Mouse (Mus musculus): Measurements from ENCODE around the gene Map3k3. TPM values are rescaled to one million over a fixed set of nuclear protein-coding genes. Genes with fewer than 3 reads are reported as not detected.

The Map3k3 gene
- polyA plus RNA-seq, 1 experiment from 2014 or later, result 35.0 TPM

DNA sequence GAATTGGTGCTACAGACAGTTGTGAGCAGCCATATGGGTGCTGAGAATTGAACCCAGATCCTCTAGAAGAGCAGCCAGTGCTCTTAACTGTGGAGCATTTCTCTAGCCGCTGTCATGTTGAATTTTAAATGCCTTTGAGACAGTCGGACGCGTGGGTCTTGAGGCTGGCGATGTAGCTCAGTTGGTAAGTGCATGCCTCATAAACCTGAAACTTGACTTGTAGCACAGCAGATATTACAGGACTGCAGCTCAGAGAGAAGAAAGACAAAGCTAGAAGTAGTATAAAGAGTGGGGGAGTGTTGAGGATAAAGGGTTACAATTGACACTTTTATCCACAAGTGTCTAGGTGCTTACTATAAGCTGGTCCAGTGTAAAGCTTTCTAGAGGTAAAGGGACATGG is 48.1 kb downstream of the Map3k3 start:
- no peak overlapping the region for H3K4me2 ChIP-seq
- no peaks in the 10 kb centered on the region for H3K9me3 ChIP-seq (replicated peaks)
- no peak overlapping the region for H3K4me3 ChIP-seq
- H3K9ac ChIP-seq, result no peak overlapping the region
- peaks cover 39% of the 10 kb centered on the region for H3K36me3 ChIP-seq
- 95% methylated on average over 5 of the region's 5 CpGs for WGBS
- H3K4me1 ChIP-seq (replicated peaks), result peaks cover 29% of the 10 kb centered on the region
- no peak for ATAC-seq (ENCODE audit: insufficient number of reproducible peaks, low FRiP score)
- no peak overlapping the region for H3K27ac ChIP-seq (ENCODE audit: poor library complexity, severe bottlenecking)
- H3K27me3 ChIP-seq (replicated peaks), result no peaks in the 10 kb centered on the region

DNA sequence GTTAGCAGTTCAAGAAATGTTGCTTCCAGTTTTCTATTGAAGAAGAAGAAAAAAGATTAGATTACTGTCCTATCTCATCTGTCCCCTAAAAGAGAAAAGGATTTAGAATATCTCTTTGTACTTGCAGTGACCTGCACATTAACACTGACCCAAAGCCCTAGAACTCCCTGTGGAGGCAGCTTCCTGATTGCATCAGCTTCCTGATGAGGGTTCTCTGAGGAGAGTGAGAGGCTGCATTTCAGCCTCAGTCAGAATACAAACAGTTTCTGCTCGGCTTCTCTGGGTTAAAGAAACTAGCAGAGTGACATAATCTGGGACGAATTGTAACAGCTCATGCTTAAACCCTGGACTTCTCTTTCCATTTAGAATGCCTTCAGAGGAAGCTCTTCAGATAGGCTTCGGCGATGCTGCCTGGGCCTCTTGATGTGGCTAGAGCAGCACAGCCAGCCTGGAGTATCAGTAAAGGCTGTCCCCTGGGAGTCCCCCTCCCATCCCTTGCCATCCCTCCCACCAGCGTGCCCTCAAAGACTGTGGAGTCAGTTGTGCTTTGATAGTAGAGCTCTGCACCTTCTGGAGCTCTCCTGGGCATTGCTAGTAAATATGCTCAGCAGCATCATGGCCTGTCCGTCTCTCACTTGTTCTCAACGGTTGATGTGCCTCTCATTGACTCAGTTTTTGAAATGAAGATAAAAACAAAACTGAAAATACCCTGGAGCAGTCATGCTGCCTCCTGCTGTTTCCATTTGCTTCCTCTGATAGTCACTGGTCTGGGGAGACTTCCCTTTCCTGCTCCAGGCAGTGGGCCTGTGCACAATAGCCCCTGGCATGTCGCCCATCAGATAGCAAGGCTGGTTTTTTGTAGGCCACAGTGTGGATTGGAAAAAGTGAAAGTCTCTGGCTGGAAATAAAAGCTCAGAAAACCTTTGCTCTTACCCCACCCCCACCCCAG is 50.4 kb downstream of the Map3k3 start:
- Histone ChIP-seq H3K4me3 (no peak overlapping the region), H3K36me3 (peaks cover 39% of the 10 kb centered on the region), H3K9me3 (replicated peaks) (no peaks in the 10 kb centered on the region), H3K4me1 (replicated peaks) (peaks cover 26% of the 10 kb centered on the region), H3K27ac (ENCODE audit: poor library complexity, severe bottlenecking) (peak overlapping the region; percentile 94), H3K27me3 (replicated peaks) (no peaks in the 10 kb centered on the region), H3K9ac (peak overlapping the region; percentile 54), H3K4me2 (peak overlapping the region; percentile 53)
- WGBS, result 8% methylated on average over 8 of the region's 8 CpGs
- ATAC-seq (ENCODE audit: insufficient number of reproducible peaks, low FRiP score), result peak; percentile 94

DNA sequence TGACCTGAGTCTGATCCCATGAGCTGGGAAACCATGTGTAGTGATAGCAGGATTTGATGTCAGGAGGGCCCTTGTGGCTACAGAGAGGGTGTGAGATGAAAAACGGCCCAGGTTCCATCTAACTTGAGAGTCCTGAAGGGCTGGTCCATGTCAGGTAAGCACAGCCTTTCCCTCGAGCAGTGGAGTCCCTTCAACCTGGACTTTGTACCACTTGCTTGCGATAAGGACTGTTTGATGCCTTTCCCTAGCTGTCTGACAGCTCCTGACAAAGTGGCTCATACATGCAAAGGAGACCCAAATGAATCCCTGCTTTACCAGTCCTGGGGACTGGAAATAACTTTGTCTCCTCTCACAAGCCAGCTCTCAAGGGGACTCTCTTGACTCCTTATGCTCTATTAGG is 66.8 kb downstream of the Map3k3 start:
- Histone ChIP-seq H3K27me3 (replicated peaks) (no peaks in the 10 kb centered on the region), H3K9ac (no peak overlapping the region), H3K27ac (ENCODE audit: poor library complexity, severe bottlenecking) (no peak overlapping the region), H3K36me3 (peaks cover 92% of the 10 kb centered on the region), H3K4me3 (no peak overlapping the region), H3K9me3 (replicated peaks) (no peaks in the 10 kb centered on the region), H3K4me2 (no peak overlapping the region), H3K4me1 (replicated peaks) (no peaks in the 10 kb centered on the region)
- ATAC-seq (ENCODE audit: insufficient number of reproducible peaks, low FRiP score), result no peak
- 77% methylated on average over 3 of the region's 3 CpGs for WGBS

DNA sequence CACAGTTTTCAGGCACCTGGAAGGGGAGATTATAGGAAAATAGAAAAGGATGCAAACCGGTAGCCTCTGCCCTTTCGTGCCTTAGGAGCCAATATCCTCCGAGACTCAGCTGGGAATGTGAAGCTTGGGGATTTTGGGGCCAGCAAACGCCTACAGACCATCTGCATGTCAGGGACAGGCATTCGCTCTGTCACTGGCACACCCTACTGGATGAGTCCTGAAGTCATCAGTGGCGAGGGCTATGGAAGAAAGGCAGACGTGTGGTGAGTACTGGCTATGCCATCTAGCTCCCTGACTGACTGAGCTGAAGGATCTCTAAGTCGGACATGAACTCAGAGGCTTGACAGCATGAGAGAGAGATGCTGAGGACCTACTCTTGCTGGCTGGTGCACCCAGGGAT is 67.7 kb downstream of the Map3k3 start:
- H3K27ac ChIP-seq (ENCODE audit: poor library complexity, severe bottlenecking), result no peak overlapping the region
- no peak overlapping the region for H3K4me3 ChIP-seq
- no peak overlapping the region for H3K4me2 ChIP-seq
- H3K27me3 ChIP-seq (replicated peaks), result no peaks in the 10 kb centered on the region
- ATAC-seq (ENCODE audit: insufficient number of reproducible peaks, low FRiP score), result no peak
- H3K36me3 ChIP-seq, result peaks cover 96% of the 10 kb centered on the region
- H3K9me3 ChIP-seq (replicated peaks), result no peaks in the 10 kb centered on the region
- no peak overlapping the region for H3K9ac ChIP-seq
- no peaks in the 10 kb centered on the region for H3K4me1 ChIP-seq (replicated peaks)
- 75% methylated on average over 8 of the region's 8 CpGs for WGBS

DNA sequence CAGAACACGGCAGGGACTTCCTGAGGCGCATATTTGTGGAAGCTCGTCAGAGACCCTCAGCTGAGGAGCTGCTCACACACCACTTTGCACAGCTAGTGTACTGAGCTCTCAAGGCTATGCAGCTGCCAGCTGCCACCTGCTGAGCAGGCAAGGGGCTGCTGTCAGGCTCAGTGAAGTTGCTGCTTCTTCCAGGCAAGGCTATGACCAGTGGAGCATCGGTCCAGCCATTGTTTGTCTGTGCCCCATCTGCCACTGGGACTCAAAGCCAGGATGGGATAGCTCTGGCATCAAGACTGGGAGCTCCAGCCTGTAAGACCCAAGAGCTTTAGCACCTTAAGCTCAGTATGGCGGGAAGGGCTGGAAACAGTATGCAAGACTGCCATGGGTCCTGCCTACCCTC is 69.7 kb downstream of the Map3k3 start:
- no peak for ATAC-seq (ENCODE audit: insufficient number of reproducible peaks, low FRiP score)
- Histone ChIP-seq H3K4me1 (replicated peaks) (peaks cover 11% of the 10 kb centered on the region), H3K9ac (no peak overlapping the region), H3K27ac (ENCODE audit: poor library complexity, severe bottlenecking) (no peak overlapping the region), H3K27me3 (replicated peaks) (no peaks in the 10 kb centered on the region), H3K4me2 (no peak overlapping the region), H3K36me3 (peaks cover 91% of the 10 kb centered on the region), H3K4me3 (no peak overlapping the region), H3K9me3 (replicated peaks) (no peaks in the 10 kb centered on the region)
- WGBS, result 75% methylated on average over 5 of the region's 5 CpGs

DNA sequence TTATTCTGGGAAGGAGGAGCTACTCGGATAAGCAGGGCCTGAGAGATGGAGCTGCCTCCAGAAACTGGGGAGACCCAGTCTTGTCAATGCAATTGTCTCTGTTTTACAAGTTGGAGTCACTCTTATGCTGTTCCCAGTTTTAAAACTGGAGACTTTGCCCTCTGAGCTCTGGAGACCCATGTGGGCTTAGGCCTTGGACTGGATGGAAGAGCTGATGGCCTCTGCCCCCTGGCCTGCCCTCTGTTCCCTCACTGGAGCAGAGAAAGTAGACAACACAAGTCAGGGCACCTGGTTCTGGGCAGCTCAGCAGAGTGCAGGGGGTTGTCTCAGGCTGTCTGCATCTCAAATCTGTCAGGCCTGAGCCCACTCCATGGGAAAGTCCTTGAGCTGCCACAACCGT is 70.4 kb downstream of the Map3k3 start:
- H3K4me1 ChIP-seq (replicated peaks), result peaks cover 16% of the 10 kb centered on the region
- no peak for ATAC-seq (ENCODE audit: insufficient number of reproducible peaks, low FRiP score)
- 74% methylated on average over 2 of the region's 2 CpGs for WGBS
- H3K9me3 ChIP-seq (replicated peaks), result no peaks in the 10 kb centered on the region
- no peak overlapping the region for H3K4me3 ChIP-seq
- H3K9ac ChIP-seq, result no peak overlapping the region
- no peak overlapping the region for H3K4me2 ChIP-seq
- H3K36me3 ChIP-seq, result peaks cover 84% of the 10 kb centered on the region
- no peak overlapping the region for H3K27ac ChIP-seq (ENCODE audit: poor library complexity, severe bottlenecking)
- no peaks in the 10 kb centered on the region for H3K27me3 ChIP-seq (replicated peaks)

DNA sequence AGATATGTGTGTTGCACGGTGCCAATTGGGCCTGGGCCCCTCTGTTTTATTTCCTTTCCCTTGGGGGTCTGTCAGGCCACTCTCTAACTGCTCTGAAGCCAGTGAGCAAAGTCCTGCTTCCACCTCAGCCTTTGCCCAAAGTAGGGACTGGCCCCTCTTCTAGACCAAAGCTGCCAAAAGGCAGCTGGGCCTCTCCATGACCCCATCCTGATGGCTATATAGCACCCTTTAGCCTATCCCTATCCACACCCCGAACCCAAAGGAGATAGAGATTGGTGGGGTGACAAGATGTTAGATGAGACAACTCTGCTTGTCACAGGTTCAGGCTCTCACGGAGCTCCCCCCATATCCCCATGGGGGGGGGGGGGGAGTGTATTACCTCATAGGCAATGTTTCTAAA is 71.3 kb downstream of the Map3k3 start:
- no peaks in the 10 kb centered on the region for H3K27me3 ChIP-seq (replicated peaks)
- no peak overlapping the region for H3K27ac ChIP-seq (ENCODE audit: poor library complexity, severe bottlenecking)
- 64% methylated on average over 3 of the region's 3 CpGs for WGBS
- H3K9ac ChIP-seq, result no peak overlapping the region
- H3K36me3 ChIP-seq, result peaks cover 74% of the 10 kb centered on the region
- H3K4me1 ChIP-seq (replicated peaks), result peaks cover 20% of the 10 kb centered on the region
- H3K9me3 ChIP-seq (replicated peaks), result no peaks in the 10 kb centered on the region
- no peak overlapping the region for H3K4me3 ChIP-seq
- no peak for ATAC-seq (ENCODE audit: insufficient number of reproducible peaks, low FRiP score)
- H3K4me2 ChIP-seq, result no peak overlapping the region

DNA sequence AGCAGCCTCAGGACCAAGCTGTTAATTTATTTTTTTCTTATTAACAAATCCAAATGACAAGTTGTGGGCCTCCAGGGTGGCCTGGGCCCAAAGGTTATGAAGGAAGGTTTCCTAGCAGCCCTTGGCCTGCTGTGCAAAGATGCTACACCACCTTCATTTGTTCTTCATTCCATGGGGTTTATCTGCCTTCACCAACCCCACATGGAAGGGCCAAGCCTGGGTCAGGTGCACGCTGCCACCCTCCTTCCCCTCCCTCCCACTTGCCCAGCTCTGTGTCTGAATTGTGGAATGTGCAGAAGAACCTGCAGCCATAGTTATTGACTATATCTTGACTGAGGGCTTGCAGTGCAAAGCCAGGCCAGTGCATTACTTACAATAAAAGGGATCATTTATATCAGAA is 71.8 kb downstream of the Map3k3 start:
- H3K4me2 ChIP-seq, result no peak overlapping the region
- peaks cover 69% of the 10 kb centered on the region for H3K36me3 ChIP-seq
- no peak overlapping the region for H3K9ac ChIP-seq
- H3K4me1 ChIP-seq (replicated peaks), result peaks cover 25% of the 10 kb centered on the region
- WGBS, result 81% methylated on average over 1 of the region's 1 CpGs
- no peaks in the 10 kb centered on the region for H3K27me3 ChIP-seq (replicated peaks)
- H3K9me3 ChIP-seq (replicated peaks), result no peaks in the 10 kb centered on the region
- H3K27ac ChIP-seq (ENCODE audit: poor library complexity, severe bottlenecking), result no peak overlapping the region
- no peak overlapping the region for H3K4me3 ChIP-seq
- ATAC-seq (ENCODE audit: insufficient number of reproducible peaks, low FRiP score), result no peak

DNA sequence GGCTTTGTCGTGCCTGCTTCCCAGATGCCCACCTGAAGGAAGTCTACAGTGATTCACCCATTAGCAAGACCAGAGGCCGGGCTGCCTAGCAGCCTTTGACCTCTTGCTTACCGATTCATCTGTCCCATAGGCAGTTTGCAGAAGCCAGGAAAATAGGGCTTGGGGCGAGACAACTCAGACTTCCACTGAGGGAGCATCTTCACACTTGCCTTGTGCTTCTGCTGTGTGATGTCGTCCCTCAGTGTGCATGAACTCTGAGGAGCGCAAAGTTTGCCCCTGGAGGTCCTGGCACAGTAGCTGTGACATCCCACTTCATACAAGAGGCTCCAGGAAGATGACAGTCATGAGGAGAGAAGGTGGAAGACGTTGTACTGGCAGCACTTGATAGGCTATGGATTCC is 72.7 kb downstream of the Map3k3 start:
- no peaks in the 10 kb centered on the region for H3K9me3 ChIP-seq (replicated peaks)
- peaks cover 60% of the 10 kb centered on the region for H3K36me3 ChIP-seq
- H3K9ac ChIP-seq, result no peak overlapping the region
- ATAC-seq (ENCODE audit: insufficient number of reproducible peaks, low FRiP score), result no peak
- H3K4me3 ChIP-seq, result no peak overlapping the region
- no peaks in the 10 kb centered on the region for H3K27me3 ChIP-seq (replicated peaks)
- WGBS, result 81% methylated on average over 7 of the region's 7 CpGs
- peaks cover 28% of the 10 kb centered on the region for H3K4me1 ChIP-seq (replicated peaks)
- H3K27ac ChIP-seq (ENCODE audit: poor library complexity, severe bottlenecking), result no peak overlapping the region
- H3K4me2 ChIP-seq, result no peak overlapping the region

DNA sequence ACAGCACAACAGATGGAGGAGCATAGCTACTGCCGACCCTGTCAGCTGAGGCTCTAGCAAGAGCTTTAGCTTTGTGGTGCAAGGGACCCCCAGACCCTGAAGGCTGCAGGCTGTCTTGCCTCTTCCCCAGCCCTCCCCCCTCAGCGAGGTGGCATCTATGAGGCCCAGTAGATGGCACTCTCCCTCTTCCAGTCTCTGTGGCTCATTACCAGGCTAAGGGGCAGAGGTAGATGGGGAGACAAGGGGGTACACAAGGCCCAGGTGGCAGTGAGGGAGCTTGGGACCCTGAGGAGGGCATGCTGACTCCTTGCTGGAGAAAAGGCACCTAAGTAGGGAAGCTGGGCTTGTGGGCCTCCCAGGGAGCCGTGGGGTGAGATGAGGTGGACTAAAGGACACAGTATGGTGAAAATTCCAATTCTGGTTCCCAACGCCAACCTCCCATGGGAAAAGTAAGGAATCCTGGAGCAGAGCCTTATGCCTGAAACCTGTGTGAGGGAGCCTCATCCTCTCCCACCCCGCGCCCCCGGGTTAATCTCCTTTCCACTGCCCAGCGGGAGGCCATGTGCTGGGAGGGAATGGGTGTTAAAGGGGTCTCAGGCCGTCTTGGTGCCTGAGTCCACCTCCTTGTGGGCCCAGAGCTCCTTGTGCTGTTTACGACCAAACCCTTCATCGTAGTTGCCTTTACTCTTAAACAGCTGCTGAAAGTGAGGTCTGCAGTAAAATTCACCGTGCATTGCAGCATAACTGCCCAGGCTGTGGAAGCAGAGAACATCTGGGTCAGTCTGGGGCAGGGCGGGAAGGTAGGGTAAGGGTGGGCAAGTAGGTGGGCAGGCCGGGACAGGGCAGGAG is 73.9 kb downstream of the Map3k3 start:
- Histone ChIP-seq H3K4me3 (peak overlapping the region; percentile 88), H3K9ac (peak overlapping the region; percentile 90), H3K9me3 (replicated peaks) (no peaks in the 10 kb centered on the region), H3K36me3 (peaks cover 55% of the 10 kb centered on the region), H3K4me1 (replicated peaks) (peaks cover 31% of the 10 kb centered on the region), H3K27ac (ENCODE audit: poor library complexity, severe bottlenecking) (peak overlapping the region; percentile 86), H3K4me2 (peak overlapping the region; percentile 93), H3K27me3 (replicated peaks) (no peaks in the 10 kb centered on the region)
- no peak for ATAC-seq (ENCODE audit: insufficient number of reproducible peaks, low FRiP score)
- WGBS, result 59% methylated on average over 14 of the region's 14 CpGs

DNA sequence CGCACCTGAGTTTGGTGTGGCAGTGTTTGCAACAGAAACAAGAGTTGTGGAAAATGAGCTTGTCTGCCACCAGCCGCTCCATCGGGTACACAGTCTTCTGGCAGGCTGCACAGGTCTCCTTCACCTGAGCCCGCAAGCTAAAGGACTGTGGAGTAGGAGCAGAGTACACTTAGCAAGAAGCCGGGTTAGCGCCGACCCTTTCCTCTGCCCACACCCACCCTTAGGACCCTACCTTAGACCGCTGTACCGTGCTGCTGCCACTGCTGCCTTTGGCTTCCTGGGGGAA is 74.5 kb downstream of the Map3k3 start:
- WGBS, result 39% methylated on average over 9 of the region's 9 CpGs
- Histone ChIP-seq H3K9ac (peak overlapping the region; percentile 90), H3K4me3 (peak overlapping the region; percentile 88), H3K27me3 (replicated peaks) (no peaks in the 10 kb centered on the region), H3K9me3 (replicated peaks) (no peaks in the 10 kb centered on the region), H3K4me2 (peak overlapping the region; percentile 93), H3K36me3 (peaks cover 56% of the 10 kb centered on the region), H3K27ac (ENCODE audit: poor library complexity, severe bottlenecking) (peak overlapping the region; percentile 86), H3K4me1 (replicated peaks) (peaks cover 33% of the 10 kb centered on the region)
- no peak for ATAC-seq (ENCODE audit: insufficient number of reproducible peaks, low FRiP score)

All from heart, embryonic 12.5 days (tissue).